Mouse (Mus musculus): ENCODE data around the gene Aunip. TPM values are rescaled to one million over a fixed set of nuclear protein-coding genes. Genes with fewer than 3 reads are reported as not detected.
A peak's percentile ranks its signal among the peaks of the same experiment; 100 is the strongest.
"Not testable (repeated sequence)": the region's sequence is repeated elsewhere in the genome, so short reads cannot be mapped to it uniquely, and the experiment has no call there.

Gene Aunip
- polyA plus RNA-seq, 1 experiment from 2014 or later = 18.9 TPM

GRCm38 (mm10) chr4:134498983-134499382 is 11.8 kb upstream of the Aunip start:
- ATAC-seq (ENCODE audit: insufficient read depth); H3K9ac ChIP-seq; H3K4me3 ChIP-seq (replicated peaks); H3K27ac ChIP-seq (replicated peaks); H3K9me3 ChIP-seq (replicated peaks); H3K4me2 ChIP-seq; H3K36me3 ChIP-seq (replicated peaks); H3K27me3 ChIP-seq: not testable (repeated sequence)
- H3K4me1 ChIP-seq (replicated peaks) = peaks cover 67% of the 10 kb centered on the region
- 54% methylated on average over 6 of the region's 6 CpGs for WGBS (ENCODE audit: insufficient replicate concordance)

GRCm38 (mm10) chr4:134501095-134501494 is 9.7 kb upstream of the Aunip start:
- H3K27me3 ChIP-seq = no peaks in the 10 kb centered on the region; the same call in 1 of the 2 replicates
- no peaks in the 10 kb centered on the region for H3K9me3 ChIP-seq (replicated peaks)
- H3K4me1 ChIP-seq (replicated peaks) = peaks cover 67% of the 10 kb centered on the region
- H3K9ac ChIP-seq = no peak overlapping the region
- 77% methylated on average over 6 of the region's 6 CpGs for WGBS (ENCODE audit: insufficient replicate concordance)
- H3K36me3 ChIP-seq (replicated peaks) = no peaks in the 10 kb centered on the region
- H3K27ac ChIP-seq (replicated peaks) = no peak overlapping the region
- H3K4me2 ChIP-seq = no peak overlapping the region
- no peak overlapping the region for H3K4me3 ChIP-seq (replicated peaks)
- no peak for ATAC-seq (ENCODE audit: insufficient read depth)

GRCm38 (mm10) chr4:134503686-134504357 is 7.0 kb upstream of the Aunip start:
- H3K9ac ChIP-seq = peak overlapping the region; percentile 31; the same call in 1 of the 2 replicates
- H3K9me3 ChIP-seq (replicated peaks) = no peaks in the 10 kb centered on the region
- no peaks in the 10 kb centered on the region for H3K27me3 ChIP-seq
- H3K36me3 ChIP-seq (replicated peaks) = peaks cover 3% of the 10 kb centered on the region; the same call in 1 of the 2 replicates
- H3K4me1 ChIP-seq (replicated peaks) = peaks cover 68% of the 10 kb centered on the region
- H3K27ac ChIP-seq (replicated peaks) = peak overlapping the region; percentile 67
- WGBS (ENCODE audit: insufficient replicate concordance) = 29% methylated on average over 4 of the region's 4 CpGs
- ATAC-seq (ENCODE audit: insufficient read depth) = peak; percentile 60
- H3K4me2 ChIP-seq = peak overlapping the region; percentile 59
- H3K4me3 ChIP-seq (replicated peaks) = peak overlapping the region; percentile 30

GRCm38 (mm10) chr4:134505303-134505789 is 5.5 kb upstream of the Aunip start:
- no peaks in the 10 kb centered on the region for H3K27me3 ChIP-seq
- WGBS (ENCODE audit: insufficient replicate concordance) = 58% methylated on average over 4 of the region's 4 CpGs
- H3K27ac ChIP-seq (replicated peaks) = peak overlapping the region; percentile 84
- H3K4me1 ChIP-seq (replicated peaks) = peaks cover 75% of the 10 kb centered on the region
- H3K4me3 ChIP-seq (replicated peaks) = no peak overlapping the region
- H3K9me3 ChIP-seq (replicated peaks) = no peaks in the 10 kb centered on the region
- peaks cover 3% of the 10 kb centered on the region; the same call in 1 of the 2 replicates for H3K36me3 ChIP-seq (replicated peaks)
- H3K4me2 ChIP-seq = peak overlapping the region; percentile 23; the same call in 1 of the 2 replicates
- peak overlapping the region; percentile 20; the same call in 1 of the 2 replicates for H3K9ac ChIP-seq
- no peak for ATAC-seq (ENCODE audit: insufficient read depth)

GRCm38 (mm10) chr4:134505966-134506594 is 4.7 kb upstream of the Aunip start:
- H3K9me3 ChIP-seq (replicated peaks) = no peaks in the 10 kb centered on the region

GRCm38 (mm10) chr4:134506713-134507112 is 4.1 kb upstream of the Aunip start:
- H3K27me3 ChIP-seq = no peaks in the 10 kb centered on the region
- peaks cover 81% of the 10 kb centered on the region for H3K4me1 ChIP-seq (replicated peaks)
- H3K4me2 ChIP-seq = no peak overlapping the region

More at GRCm38 (mm10) chr4:134505966-134506594, 4.7 kb upstream of the Aunip start:
- Histone ChIP-seq H3K9ac (no peak overlapping the region), H3K36me3 (replicated peaks) (peaks cover 3% of the 10 kb centered on the region; the same call in 1 of the 2 replicates), H3K4me1 (replicated peaks) (peaks cover 82% of the 10 kb centered on the region), H3K27ac (replicated peaks) (peak overlapping the region; percentile 84), H3K4me2 (peak overlapping the region; percentile 43), H3K27me3 (no peaks in the 10 kb centered on the region), H3K4me3 (replicated peaks) (no peak overlapping the region)
- ATAC-seq (ENCODE audit: insufficient read depth) = peak; percentile 79
- WGBS (ENCODE audit: insufficient replicate concordance) = 16% methylated on average over 4 of the region's 4 CpGs

GRCm38 (mm10) chr4:134510396-134510795 is 403 bp upstream of the Aunip start:
- ATAC-seq (ENCODE audit: insufficient read depth) = no peak
- 79% methylated on average over 4 of the region's 4 CpGs for WGBS (ENCODE audit: insufficient replicate concordance)
- H3K9ac ChIP-seq = no peak overlapping the region

More at GRCm38 (mm10) chr4:134506713-134507112, 4.1 kb upstream of the Aunip start:
- Histone ChIP-seq H3K9me3 (replicated peaks) (no peaks in the 10 kb centered on the region), H3K27ac (replicated peaks) (peak overlapping the region; percentile 84), H3K36me3 (replicated peaks) (peaks cover 3% of the 10 kb centered on the region; the same call in 1 of the 2 replicates), H3K9ac (no peak overlapping the region), H3K4me3 (replicated peaks) (no peak overlapping the region)
- no peak for ATAC-seq (ENCODE audit: insufficient read depth)
- WGBS (ENCODE audit: insufficient replicate concordance) = 89% methylated on average over 19 of the region's 19 CpGs

GRCm38 (mm10) chr4:134511730-134512129 is 931 bp downstream of the Aunip start:
- no peaks in the 10 kb centered on the region for H3K9me3 ChIP-seq (replicated peaks)
- H3K36me3 ChIP-seq (replicated peaks) = peaks cover 15% of the 10 kb centered on the region
- peak overlapping the region; percentile 91 for H3K27ac ChIP-seq (replicated peaks)
- no peak for ATAC-seq (ENCODE audit: insufficient read depth)
- peak overlapping the region; percentile 92 for H3K4me2 ChIP-seq
- WGBS (ENCODE audit: insufficient replicate concordance) = 18% methylated on average over 6 of the region's 6 CpGs
- H3K4me3 ChIP-seq (replicated peaks) = peak overlapping the region; percentile 71
- peak overlapping the region; percentile 79 for H3K9ac ChIP-seq
- H3K27me3 ChIP-seq = no peaks in the 10 kb centered on the region
- peaks cover 84% of the 10 kb centered on the region for H3K4me1 ChIP-seq (replicated peaks)

More at GRCm38 (mm10) chr4:134510396-134510795, 403 bp upstream of the Aunip start:
- Histone ChIP-seq H3K4me3 (replicated peaks) (peak overlapping the region; percentile 71; the same call in 1 of the 2 replicates), H3K36me3 (replicated peaks) (peaks cover 10% of the 10 kb centered on the region), H3K4me1 (replicated peaks) (peaks cover 84% of the 10 kb centered on the region), H3K27ac (replicated peaks) (peak overlapping the region; percentile 91), H3K4me2 (peak overlapping the region; percentile 92), H3K27me3 (no peaks in the 10 kb centered on the region), H3K9me3 (replicated peaks) (no peaks in the 10 kb centered on the region)

- Histone ChIP-seq H3K9me3 (replicated peaks) (no peaks in the 10 kb centered on the region), H3K4me3 (replicated peaks) (peak overlapping the region; percentile 71), H3K36me3 (replicated peaks) (peaks cover 21% of the 10 kb centered on the region), H3K27ac (replicated peaks) (peak overlapping the region; percentile 79), H3K9ac (0 out of 2 replicates have a peak overlapping the region, but pooled peaks have one; percentile 2), H3K4me2 (peak overlapping the region; percentile 92), H3K4me1 (replicated peaks) (peaks cover 84% of the 10 kb centered on the region), H3K27me3 (no peaks in the 10 kb centered on the region)
- 2% methylated on average over 15 of the region's 15 CpGs for whole genome bisulfite sequencing (ENCODE audit: insufficient replicate concordance)
- ATAC-seq (ENCODE audit: insufficient read depth) = peak; percentile 45
These were observed 2.0 kb downstream of the Aunip start for GRCm38 (mm10) chr4:134512798-134513197.

- H3K4me3 ChIP-seq (replicated peaks) = peak overlapping the region; percentile 71
- H3K27me3 ChIP-seq = no peaks in the 10 kb centered on the region
- WGBS (ENCODE audit: insufficient replicate concordance) = 68% methylated on average over 11 of the region's 11 CpGs
- H3K4me1 ChIP-seq (replicated peaks) = peaks cover 76% of the 10 kb centered on the region
- H3K9me3 ChIP-seq (replicated peaks) = no peaks in the 10 kb centered on the region
- no peak for ATAC-seq (ENCODE audit: insufficient read depth)
- peak overlapping the region; percentile 92 for H3K4me2 ChIP-seq
- H3K9ac ChIP-seq = peak overlapping the region; percentile 42
- peak overlapping the region; percentile 71 for H3K27ac ChIP-seq (replicated peaks)
- H3K36me3 ChIP-seq (replicated peaks) = peaks cover 30% of the 10 kb centered on the region
These were observed 3.6 kb downstream of the Aunip start for GRCm38 (mm10) chr4:134514309-134514930.

All from liver, embryonic 15.5 days (tissue).